Mouse (Mus musculus) 3T3-L1 (cell line): Measurements from ENCODE around the gene Celf1.
A peak's percentile ranks its signal among the peaks of the same experiment; 100 is the strongest.

Experiments
- DNase-seq: peaks from one replicate; pipeline ENCODE4 v3.0.0-alpha.2; 2015; ENCODE audit warnings: low read depth, low spot score

Gene Celf1

GRCm38 (mm10) chr2:90939750-90940149 is 432 bp upstream of the Celf1 start:
- DNase-seq: peak; percentile 54

- DNase-seq: no peak
Measured at GRCm38 (mm10) chr2:90941744-90942143, 1.6 kb downstream of the Celf1 start.

- DNase-seq: no peak
Measured at GRCm38 (mm10) chr2:90950149-90950548, 10.0 kb downstream of the Celf1 start.

- DNase-seq: no peak
Measured at GRCm38 (mm10) chr2:90950582-90951194, 10.5 kb downstream of the Celf1 start.

GRCm38 (mm10) chr2:90953461-90953860 is 13.3 kb downstream of the Celf1 start:
- DNase-seq: no peak

GRCm38 (mm10) chr2:90956053-90956452 is 15.9 kb downstream of the Celf1 start:
- no peak for DNase-seq

GRCm38 (mm10) chr2:90958856-90959255 is 18.7 kb downstream of the Celf1 start:
- no peak for DNase-seq

- DNase-seq: no peak
Measured at GRCm38 (mm10) chr2:90960012-90960411, 19.8 kb downstream of the Celf1 start.

- DNase-seq: no peak
Measured at GRCm38 (mm10) chr2:90963304-90963703, 23.1 kb downstream of the Celf1 start.

- peak; percentile 16 for DNase-seq
Measured at GRCm38 (mm10) chr2:90964811-90965465, 24.8 kb downstream of the Celf1 start.

- DNase-seq: peak; percentile 49
Measured at GRCm38 (mm10) chr2:90965466-90966080, 25.4 kb downstream of the Celf1 start.

GRCm38 (mm10) chr2:90970606-90971005 is 30.4 kb downstream of the Celf1 start:
- no peak for DNase-seq

GRCm38 (mm10) chr2:90974101-90974500 is 33.9 kb downstream of the Celf1 start:
- DNase-seq: no peak

- DNase-seq: peak; percentile 26
Measured at GRCm38 (mm10) chr2:90975181-90975835, 35.1 kb downstream of the Celf1 start.

GRCm38 (mm10) chr2:90976590-90976989 is 36.4 kb downstream of the Celf1 start:
- DNase-seq: no peak

GRCm38 (mm10) chr2:90977291-90977690 is 37.1 kb downstream of the Celf1 start:
- DNase-seq: no peak

- DNase-seq: no peak
Measured at GRCm38 (mm10) chr2:90986055-90986454, 45.9 kb downstream of the Celf1 start.

- DNase-seq: no peak
Measured at GRCm38 (mm10) chr2:91008536-91008935, 68.4 kb downstream of the Celf1 start.

GRCm38 (mm10) chr2:91013881-91014280 is 73.7 kb downstream of the Celf1 start:
- no peak for DNase-seq

- no peak for DNase-seq
Measured at GRCm38 (mm10) chr2:91015386-91015785, 75.2 kb downstream of the Celf1 start.

- no peak for DNase-seq
Measured at GRCm38 (mm10) chr2:91018061-91018788, 78.0 kb downstream of the Celf1 start.

GRCm38 (mm10) chr2:91019911-91020310 is 79.7 kb downstream of the Celf1 start:
- no peak for DNase-seq
